Mouse (Mus musculus) lung, adult 18-20 months (tissue): ENCODE measurements at regions not wholly inside any gene's neighbourhood (a gene's known extent, or its start where the extent isn't known, plus 50 kb on each side); places are given as distances from the start of the nearest gene placed in this dataset.
A peak's percentile ranks its signal among the peaks of the same experiment; 100 is the strongest.
"Not testable (repeated sequence)": the region's sequence is repeated elsewhere in the genome, so short reads cannot be mapped to it uniquely, and the experiment has no call there.

Experiments used
- DNase-seq, 2 experiments: peaks; one replicate each; pipeline ENCODE4 v3.0.0; 2022; ENCODE audit warnings: mixed read lengths in 2 of 2

DNA sequence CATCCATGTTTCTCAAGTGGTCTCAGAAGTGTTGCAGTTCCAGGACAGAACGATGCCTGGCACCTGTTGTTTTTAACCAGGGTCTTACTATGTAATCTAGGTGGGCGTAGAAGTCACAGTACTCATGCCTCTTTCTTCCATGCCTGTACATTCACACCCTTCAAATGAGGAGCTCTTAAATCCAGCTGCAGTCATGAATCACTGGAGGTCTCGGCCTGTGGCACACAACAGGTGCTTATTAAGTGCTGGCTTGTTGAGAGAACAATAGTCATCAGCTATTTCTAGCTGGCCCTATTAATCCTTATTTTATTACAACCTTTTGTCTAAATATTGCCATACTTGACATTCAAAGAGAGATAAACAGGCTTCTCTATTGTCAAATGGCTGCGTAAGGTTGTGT lies 157.8 kb downstream of the Ube2e3 start:
- DNase-seq, result no peak

DNA sequence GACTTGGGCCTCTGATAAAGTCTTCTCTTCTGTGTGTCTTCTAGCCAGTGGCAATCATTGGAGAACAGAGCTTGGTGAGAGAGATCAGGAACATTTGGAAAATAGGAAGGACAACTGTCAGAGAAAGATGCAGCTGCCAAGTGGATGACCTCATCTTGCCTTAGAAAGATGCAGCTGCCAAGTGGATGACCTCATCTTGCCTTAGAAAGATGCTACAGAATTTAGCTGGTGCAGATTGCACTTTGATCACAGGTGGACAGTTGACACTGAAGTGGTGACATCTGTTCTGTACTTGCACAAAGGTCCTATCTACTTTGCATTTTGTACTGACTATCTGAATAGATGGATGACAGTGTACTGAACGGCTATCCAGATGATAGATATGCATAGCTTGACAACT lies 163.1 kb downstream of the Ube2e3 start:
- no peak for DNase-seq

DNA sequence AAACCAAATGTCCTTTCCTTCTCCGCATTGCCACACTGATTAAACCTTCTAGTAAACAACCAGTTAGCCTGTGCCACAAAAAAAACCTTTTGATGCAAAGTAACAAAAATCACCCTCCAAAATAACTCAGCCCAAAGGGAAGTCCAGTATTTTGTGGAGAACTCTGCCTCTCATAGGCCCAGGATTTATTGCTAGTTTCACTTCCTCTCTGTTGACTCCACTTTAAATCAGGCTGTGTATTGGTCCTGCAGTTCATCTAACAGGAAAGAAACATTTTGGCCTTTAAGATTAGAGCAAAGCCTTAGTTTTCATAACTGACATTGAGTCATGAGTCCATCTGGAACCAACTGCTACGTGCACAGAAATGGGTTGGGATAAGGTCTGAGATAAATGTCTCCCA lies 168.4 kb downstream of the Ube2e3 start:
- DNase-seq, result no peak

DNA sequence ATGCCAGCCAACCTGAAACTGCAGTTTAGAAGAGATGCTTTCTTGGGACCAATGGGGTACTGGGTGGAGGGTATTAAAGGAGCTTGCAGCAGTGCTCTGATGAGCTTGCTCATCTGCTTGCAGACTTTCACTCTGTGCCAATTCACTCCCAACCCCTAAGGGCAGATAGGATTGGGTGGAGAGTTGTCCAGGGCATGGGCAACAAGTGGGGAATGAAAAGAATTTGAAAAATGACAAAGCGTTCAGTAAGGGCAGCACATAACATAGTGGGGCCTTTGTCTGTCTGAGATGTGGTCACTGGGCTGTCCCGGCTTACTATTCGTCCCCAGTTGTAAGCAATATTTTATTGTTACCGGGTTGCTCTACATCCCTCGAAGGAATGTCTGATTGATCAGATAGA lies 170.7 kb downstream of the Ube2e3 start:
- DNase-seq, result no peak

DNA sequence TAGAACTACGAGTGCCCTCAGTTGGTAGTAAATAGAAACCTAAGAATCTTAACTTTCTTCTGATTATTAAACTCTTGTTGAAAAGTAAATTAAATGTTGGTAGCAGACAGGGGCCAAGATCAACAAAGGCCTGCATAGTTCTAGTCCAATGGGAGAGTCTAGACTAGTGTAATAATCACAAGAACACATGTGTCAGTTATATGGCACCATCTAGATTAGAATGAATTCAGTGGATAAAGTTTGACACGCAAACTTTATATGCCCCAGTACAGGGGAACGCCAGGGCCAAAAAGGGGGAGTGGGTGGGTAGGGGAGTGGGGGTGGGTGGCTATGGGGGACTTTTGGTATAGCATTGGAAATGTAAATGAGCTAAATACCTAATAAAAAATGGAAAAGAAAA lies 176.9 kb downstream of the Ube2e3 start:
- not testable (repeated sequence) for DNase-seq

DNA sequence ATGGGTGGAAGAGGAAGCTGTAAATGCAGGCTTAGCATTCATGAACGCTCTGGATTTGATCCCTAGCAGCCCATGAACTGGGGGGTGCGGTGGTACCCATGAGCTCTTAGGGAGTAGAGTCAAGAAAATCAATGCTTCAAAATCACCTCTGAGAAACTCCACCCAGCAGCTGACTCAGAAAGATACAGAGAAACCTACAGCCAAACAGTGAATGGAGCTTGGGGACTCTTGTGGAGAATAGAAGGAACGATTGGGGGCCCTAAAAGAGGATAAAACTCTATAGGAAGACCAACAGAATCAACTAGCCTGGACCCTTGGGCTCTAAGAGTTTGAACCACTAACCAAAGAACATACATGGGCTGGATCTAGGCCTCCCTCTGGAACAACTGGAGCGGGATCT lies 177.6 kb downstream of the Ube2e3 start:
- DNase-seq, result no peak

DNA sequence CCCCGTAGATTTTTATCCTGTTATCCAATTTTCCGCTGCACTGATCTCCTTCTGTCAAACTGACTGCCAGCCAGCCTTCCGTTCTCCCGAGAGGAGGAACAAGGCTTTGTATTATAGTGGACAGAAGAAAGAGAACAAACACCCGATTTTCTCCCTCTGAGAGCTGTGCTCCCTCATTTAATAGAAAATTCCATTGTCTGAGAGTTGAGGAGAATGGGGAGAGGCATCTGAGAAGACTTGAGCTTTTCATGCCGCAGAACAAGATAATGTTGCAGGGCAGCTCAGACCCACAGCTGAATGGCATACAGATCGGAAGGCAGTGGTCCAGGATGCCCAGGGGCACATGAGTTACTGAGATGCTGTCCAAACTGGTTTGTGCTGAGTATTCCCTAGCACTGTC lies 180.1 kb downstream of the Ube2e3 start:
- no peak for DNase-seq

DNA sequence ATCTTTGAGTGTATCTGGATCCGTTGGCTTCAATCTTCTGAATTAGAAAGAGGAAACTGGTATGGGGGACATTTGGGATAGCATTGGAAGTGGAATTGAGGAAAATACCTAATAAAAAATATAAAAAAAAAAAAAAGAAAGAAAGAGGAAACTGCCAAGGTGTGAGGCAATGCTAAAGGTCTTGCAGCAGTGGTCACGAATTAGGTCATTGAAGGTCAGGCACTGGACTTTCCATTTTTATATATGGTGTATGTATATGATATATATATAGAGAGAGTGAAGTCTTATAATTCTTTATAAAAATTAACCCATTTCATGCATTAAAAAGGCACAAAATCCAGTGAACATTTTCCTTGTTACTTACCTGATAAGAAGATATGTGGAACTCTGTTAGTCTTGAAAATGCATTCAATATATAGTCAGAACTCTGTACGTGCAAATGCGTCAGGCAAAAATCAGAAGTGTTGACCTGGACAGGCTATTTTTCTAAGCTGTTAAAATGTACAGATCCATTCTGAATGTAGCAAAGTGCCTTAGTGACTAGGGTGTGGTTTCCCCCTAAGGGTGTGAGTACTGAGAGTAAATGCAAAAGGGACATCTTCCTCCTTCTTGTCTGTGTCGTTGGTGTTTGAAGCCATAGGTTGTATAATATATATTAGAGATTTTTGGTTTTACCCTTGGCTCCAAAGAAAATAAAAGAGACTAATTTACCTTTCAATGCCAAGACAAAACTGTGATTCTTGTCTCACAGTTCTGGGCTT lies 181.0 kb downstream of the Ube2e3 start:
- DNase-seq, result no peak

DNA sequence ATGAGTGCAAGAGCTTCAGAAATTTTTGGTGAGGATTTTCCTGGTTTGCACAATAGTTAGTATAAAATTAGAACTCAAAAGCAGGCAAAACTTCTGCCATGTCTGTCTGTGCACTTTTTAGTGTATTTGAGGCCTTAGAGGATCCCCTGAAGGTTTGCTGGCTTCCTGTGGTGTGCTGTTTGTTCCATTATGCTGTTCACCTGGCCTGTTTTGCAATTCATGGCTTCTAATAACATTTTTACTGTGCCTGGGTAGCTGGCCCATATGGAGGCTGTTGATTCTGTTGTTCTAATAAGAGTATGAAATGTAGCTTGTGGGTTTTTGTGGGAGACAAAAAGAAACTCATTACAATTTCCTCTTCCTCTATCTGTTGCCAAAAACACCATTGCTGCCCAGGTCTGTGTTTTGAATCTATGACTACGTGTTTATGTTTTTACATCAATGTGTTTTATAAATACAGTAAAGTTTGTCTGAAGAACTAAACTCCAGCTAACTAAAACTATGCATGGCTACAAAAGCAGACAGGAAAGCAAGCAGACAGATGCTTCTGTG lies 182.6 kb downstream of the Ube2e3 start:
- DNase-seq, result no peak

DNA sequence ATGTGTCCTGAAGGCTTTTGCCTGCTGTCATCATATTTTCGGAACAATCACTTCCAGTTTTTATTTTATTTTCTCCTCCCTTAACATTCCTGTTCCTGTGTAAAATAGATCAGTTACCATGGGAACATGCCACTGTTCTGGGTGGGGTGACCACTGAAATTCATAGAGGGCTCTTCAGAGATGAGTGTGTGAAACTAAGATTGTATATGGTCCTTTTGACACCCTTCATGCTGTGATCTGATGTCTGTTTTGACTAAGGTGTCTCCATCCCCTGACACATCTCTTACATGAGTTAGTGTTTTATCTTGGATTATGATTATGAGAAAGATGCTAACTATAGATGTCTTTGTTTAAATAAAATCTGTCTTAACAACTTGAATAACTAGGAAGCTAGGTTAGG lies 184.3 kb downstream of the Ube2e3 start:
- DNase-seq, result no peak

DNA sequence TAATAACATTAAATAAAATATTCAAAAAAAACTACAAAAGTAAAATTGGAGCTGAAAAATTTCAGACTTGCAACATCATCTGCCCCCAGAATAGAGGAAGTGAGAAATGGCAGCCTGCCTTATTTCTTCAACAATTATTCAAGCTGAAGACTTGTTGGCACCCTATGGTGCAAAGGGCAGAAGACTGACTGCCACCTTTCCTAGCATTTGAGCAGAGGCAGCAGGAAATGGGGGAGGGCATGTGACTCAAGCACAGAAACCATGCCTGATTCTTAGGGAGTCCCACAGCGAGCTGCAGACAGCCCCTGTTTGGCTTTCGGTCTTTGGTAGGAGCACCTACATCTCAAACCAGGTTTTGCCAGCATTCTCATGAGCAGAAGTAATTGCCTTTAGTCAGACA lies 188.2 kb downstream of the Ube2e3 start:
- DNase-seq, result peak; percentile 28 to 32

DNA sequence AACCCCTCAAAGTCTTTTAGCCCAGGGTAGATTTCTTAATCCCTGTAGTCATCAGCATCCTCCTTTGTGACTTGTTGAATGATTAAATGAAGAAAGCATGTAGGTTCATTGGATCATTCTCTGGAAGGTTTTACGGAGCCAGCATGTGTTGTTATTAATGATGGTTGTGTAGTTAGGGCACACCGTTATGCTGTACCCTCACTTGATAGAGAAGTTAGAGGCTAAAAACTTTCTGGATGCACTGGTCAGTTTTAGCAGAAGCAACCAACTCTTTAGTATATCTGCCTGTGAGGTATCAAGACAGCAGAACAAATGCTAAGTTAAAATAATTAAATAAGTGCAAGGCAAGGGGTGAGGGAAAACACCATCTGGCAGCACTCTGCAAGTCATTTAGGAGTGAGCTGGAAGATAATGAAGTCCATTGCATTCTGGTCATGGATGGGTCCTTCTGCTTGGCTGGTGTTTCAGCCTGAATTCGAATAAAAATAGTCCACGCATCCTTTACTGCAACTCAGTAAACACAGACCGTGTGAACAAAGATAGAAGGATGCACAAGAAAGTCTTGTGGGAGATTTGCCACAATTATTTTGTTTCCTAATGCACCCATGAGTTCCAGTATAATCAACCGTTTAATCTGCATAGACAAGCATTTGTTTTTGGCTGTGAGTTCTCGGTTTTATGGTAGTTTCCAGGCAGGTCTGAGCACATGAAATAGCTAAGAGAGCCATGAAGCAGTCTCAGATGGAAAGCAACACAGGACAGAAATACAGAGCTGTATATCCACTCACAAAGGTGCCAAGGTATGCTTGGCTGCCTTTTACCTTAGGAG lies 191.4 kb downstream of the Ube2e3 start:
- DNase-seq, result no peak

DNA sequence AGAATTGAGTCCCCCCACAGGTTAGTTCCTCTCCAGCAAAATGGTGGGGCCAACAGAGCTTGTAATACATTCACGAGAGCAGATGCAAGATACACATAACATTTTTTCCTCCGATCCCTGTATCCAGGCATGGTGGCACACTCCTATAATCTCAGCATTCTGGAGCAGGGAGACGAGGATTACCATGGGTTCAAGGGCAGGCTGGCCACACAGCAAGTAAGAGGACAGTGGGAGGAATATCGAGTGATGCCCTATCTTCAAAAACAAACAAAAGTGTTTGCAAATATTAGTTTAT lies 192.0 kb downstream of the Ube2e3 start:
- DNase-seq, result no peak

DNA sequence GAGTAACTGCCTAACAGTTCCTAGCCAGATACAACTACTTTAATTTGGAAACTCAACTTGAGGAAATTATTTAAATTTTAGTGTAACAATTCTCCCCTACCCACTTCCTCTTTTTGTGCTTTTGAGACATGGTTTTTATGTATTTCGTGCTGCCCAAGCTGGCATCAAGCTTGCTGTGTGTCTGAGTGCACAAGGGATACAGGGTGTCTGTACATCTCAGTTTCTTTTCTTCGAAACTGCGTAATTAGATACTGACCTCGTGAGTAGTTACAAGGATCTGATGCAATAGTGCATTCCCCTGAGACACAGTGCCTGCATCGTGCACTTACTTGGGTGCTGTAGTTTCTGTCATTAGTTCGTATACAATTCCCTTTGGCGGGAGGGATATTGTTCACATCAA lies 192.4 kb downstream of the Ube2e3 start:
- DNase-seq, result no peak

DNA sequence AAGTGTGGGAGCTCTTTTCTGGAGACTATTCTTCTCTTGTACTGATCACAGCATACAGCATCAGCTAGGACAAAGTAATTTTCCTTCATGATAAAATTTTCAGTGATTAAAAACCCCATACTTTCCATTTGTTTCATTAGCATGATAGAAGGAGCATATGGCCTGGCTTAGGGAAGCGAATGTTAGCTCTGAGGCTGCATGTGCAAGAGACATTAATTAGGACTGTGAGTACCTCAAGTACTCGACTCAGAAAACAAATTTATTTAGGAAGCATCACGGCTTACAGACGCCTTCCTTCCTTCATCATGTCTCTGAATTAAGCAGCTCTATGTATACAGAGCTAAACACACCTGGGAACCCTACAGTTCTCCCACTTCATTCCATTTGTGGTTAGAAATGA lies 193.6 kb upstream of the Itga4 start:
- DNase-seq, result no peak

DNA sequence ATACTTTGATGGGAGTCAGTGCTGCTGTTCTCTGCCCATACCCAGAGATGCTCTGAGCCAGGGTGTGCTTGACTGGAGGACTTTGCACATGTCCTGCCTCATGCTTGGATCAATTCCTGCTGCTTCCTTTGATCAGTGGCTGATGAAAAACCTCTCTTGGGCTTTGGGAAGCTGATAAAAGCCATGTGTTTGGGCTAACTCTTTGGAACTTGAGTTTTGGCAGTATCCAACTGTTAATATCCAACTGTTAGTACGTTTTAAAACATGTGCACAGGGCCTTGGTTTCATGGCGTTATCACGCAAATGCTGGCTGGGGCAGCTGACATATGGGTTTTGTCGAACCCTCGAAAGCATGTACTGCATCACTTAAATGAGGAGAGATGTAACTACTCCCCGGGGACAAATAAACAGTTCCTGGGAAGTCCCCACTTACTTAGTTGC lies 193.0 kb upstream of the Itga4 start:
- DNase-seq, result no peak

DNA sequence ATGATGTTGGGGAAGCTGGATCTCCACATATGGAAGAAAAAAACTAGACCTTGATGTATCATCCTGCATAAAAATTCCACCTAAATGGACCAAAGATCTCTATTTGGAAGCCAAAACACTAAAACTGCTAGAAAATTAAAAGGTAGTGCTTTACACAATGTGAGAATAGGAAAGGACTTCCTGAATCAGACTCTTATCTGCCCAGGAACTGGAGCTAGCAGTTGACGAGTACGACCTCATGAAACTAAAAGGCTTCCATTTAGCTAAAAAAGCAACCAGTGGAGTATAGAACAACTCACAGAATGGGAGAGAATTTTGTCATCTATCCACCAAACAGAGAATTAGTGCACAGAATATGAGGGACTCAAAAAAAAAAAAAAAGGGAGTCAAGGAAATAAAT lies 191.6 kb upstream of the Itga4 start:
- no peak for DNase-seq

DNA sequence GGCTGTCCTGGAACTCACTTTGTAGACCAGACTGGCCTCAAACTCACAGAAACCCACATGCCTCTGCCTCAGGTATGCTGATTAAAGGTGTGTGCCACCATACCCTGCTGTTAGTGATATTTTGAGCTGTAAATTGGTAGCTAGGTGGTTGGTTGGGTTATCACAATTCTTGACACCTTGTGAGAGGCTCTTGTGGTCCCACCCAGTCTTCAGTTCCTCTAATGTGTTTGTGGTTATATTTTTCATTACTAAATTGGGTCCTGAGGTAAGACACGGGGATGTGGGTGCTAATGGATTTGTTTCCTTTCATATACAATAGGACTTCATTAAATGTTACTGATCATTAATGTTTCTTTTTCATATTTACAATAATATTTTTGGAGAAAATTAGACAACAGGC lies 189.9 kb upstream of the Itga4 start:
- DNase-seq, result no peak

DNA sequence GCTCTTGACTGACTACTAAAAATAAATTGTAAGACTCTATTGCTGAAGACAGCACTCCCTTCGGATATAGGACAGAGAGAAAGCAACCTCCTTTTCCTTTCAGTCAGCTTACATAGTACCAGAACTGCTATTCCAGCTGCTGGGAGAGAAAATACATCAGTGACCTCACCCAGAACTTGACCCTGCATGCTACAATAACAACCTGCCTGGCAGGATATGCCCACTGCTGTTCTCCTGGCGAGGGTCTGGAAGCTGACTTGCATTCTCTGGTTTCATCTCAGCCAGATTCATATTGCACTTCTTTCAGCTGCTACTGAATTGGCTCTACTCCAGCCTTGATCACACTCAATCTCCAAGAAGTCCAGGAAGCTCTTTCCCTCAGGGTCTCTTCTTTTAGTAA lies 179.1 kb upstream of the Itga4 start:
- DNase-seq, result no peak

DNA sequence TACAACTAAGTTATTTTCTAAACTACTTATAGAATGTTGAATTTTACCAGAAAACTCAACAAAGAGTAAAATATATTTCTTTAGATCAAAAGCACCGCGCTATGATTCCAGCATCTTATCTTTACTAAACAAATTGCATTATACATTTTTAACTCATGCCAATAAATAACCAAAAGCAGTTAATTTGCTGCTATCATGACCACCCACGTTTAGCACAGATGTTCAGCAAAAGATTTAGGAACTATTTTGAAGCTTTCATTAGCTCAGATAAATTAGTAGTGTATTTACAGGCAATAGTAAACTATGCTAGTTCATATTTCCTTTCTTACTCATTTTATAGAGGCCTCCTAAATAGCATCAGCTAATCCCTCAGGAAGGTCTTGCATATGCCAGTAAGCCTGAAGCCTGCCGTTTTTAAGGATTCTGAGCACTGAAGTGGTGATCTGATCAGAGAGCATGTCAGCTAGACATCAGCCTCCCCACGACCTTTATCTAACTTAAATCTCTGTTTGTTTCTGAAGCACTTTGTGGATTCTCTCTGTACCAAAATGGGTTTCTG lies 176.3 kb upstream of the Itga4 start:
- DNase-seq, result no peak

DNA sequence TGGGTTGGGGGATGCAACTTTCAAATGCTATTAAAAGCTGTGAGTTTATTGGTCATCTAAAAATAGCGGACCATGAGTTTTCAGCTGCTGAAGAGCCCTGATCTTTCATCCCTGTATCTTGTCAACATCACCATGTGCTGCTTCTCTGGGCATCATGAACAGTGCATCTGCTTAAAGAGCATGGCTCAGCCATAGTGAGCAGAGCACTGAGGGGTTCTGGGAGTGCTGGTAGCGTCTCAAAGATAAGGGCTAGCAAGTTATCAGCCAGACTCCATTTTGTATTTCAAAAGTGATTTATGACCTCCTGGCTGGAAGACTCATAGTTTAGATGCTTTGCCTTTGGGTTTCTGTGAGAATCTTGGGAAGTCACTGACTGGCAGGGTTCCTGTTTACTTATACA lies 173.5 kb upstream of the Itga4 start:
- DNase-seq, result no peak

DNA sequence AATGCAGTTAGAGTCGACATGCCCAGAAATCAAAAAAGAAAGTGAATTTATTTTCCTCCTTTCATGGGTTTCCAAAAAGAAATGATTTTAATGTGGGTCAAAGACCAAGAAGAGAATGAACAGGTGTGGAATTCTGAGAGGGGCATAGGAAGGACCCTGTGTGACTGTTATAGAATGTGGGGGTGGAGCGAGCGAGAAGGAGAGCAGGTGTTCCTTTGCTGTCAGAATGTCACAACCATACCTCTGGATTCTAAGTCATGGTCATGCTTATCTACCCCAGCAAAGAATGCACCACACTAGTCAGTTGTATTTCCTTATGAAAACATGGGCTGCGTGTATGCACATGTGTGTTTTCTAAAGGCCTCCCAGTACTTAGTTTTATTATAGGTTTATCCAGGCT lies 168.9 kb upstream of the Itga4 start:
- DNase-seq, result no peak

DNA sequence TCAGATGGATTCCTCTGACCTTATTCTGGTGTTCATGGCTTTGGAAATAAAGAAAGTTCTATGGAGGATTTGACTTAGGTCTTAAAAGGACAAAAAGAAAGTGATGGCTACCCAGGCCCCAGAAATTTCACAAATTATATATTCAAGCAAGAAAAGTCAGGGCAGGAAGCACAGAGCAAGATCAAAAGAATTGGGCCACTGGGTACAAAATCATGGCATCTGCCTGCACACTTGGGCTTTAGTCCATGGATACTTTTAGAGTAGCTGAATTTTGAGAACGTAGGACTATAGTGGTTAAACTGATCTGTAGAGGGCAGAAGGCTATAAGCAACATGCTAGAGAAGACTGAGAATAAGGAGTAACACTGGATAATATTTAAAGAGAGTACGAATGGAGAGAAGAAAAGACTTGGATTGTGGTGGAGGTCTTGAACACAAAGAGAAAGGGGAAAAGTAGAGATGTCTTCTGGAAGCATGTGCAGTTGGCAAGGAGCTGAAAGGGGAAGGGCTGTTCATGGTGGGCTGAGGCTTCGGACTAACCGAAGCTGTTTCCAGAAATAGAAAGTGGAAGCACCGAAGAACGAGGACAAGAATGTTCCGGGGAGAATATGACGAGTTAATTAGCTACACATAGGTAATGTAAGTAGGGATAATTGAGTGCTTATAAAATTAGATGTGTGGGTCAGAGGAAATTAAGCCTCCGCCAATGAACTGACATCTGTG lies 168.2 kb upstream of the Itga4 start:
- peak; percentile 5 to 7 for DNase-seq
